Mouse (Mus musculus) stomach, embryonic 15.5 days (tissue): ENCODE data around the gene Myd88. TPM values are rescaled to one million over a fixed set of nuclear protein-coding genes. Genes with fewer than 3 reads are reported as not detected.
"Not testable (repeated sequence)": the region's sequence is repeated elsewhere in the genome, so short reads cannot be mapped to it uniquely, and the experiment has no call there.

ENCODE experiments used
- ATAC-seq: fragments of 200-750 bp; cut with Nextera tagmentation; 2 replicates; pipeline ENCODE4 v1.8.0; 2017; ENCODE audit warnings: low read depth, moderate number of reproducible peaks, moderate TSS enrichment; ENCODE audit not compliant: insufficient read depth, low FRiP score
- H3K27ac ChIP-seq: fragments of 300-500 bp; sonication (generic); 2 replicates; pipeline ENCODE4 v1.5.1; 2015; ENCODE audit warnings: mild to moderate bottlenecking, inconsistent platforms
- H3K27me3 ChIP-seq: fragments of 300-500 bp; sonication (generic); replicated peaks from 2 replicates; pipeline ENCODE4 v1.6.1; 2015; ENCODE audit warnings: inconsistent platforms
- H3K36me3 ChIP-seq: fragments of 300-500 bp; sonication (generic); 2 replicates; pipeline ENCODE4 v1.6.1; 2015; ENCODE audit warnings: inconsistent platforms
- H3K4me1 ChIP-seq: fragments of 300-500 bp; sonication (generic); 2 replicates; pipeline ENCODE4 v1.6.1; 2015; ENCODE audit warnings: inconsistent platforms
- H3K4me2 ChIP-seq: fragments of 300-500 bp; sonication (generic); 2 replicates; pipeline ENCODE4 v1.6.1; 2015; ENCODE audit warnings: mild to moderate bottlenecking, inconsistent platforms
- H3K4me3 ChIP-seq: fragments of 300-500 bp; sonication (generic); replicated peaks from 2 replicates; pipeline ENCODE4 v1.5.1; 2015; ENCODE audit warnings: inconsistent platforms
- H3K9ac ChIP-seq: fragments of 300-500 bp; sonication (generic); 2 replicates; pipeline ENCODE4 v1.6.1; 2015; ENCODE audit warnings: inconsistent platforms
- H3K9me3 ChIP-seq: fragments of 300-500 bp; sonication (generic); 2 replicates; pipeline ENCODE4 v1.6.1; 2016; ENCODE audit warnings: inconsistent platforms
- WGBS: fragments of 180-500 bp; shearing (Covaris S2); methylation state at CpG from one replicate; pipeline ENCODE4 v1.1.7; 2015; 5-methylcytosine and 5-hydroxymethylcytosine counted together
- polyA plus RNA-seq: library from polyadenylated mRNA; unstranded; fragments of >200 nt; fragmentation: Nextera tagmentation; extraction: Ambion mirVana; gene quantifications from 2 replicates; pipeline ENCODE4 v1.2.1, GENCODE M21; 2015

Myd88 gene
- 32.4 and 34.7 TPM in 2 replicates for polyA plus RNA-seq

DNA sequence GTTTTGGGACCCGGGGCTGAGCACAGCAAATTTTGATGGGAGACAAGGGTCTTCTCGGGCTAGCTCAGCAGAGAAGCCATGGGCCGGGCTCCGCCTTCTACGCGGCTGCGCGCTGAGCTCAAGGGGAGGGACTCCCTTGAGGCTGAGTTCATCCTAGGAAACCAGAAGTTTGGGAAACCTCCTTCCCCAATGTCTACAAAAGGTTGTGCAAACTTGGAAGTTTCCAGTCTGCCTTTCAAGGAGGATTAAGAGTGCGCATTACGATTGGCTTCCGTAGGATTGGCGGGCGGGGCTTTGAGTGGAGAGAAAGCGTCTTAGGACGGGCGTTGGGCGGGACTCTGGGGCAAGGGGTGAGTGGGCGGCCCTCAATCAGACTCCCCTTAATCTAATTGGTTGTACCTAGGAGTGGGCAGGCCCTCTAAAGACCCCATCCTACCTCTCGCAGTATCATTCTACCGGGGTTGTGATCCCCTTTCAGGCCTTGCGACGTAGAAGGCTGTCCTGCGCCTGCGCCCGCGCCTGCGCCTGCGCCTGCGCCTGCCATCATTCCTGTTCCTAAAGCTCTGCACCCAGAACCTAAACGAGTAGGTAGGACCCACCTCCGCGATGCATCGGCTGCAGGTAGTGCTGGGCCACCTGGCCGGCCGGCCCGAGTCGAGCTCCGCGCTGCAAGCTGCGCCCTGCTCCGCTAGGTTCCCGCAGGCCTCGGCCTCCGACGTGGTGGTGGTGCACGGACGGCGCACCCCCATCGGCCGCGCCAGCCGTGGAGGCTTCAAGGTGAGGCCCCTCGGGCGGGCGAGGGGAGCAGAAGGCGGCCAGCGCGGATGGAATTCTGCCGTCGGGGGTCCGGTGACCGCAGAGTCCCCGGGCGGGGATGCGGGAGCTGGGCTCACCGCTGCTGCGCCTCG is at the start of gene Myd88:
TSS of gene Myd88 (minus strand) at position 503 of the 908 bp plus-strand sequence.
- H3K27ac ChIP-seq: peak within 1 kb of the TSS; percentile 96
- ATAC-seq: peak; percentile 98
- H3K27me3 ChIP-seq: no peaks in the 10 kb centered on the region
- WGBS: under 1% methylated on average over 68 of the region's 68 CpGs
- no peaks in the 10 kb centered on the region for H3K9me3 ChIP-seq
- peaks cover 27% of the 10 kb centered on the region for H3K36me3 ChIP-seq
- H3K4me2 ChIP-seq: peak within 1 kb of the TSS; percentile 87
- H3K9ac ChIP-seq: peak within 1 kb of the TSS; percentile 92
- H3K4me1 ChIP-seq: peaks cover 24% of the 10 kb centered on the region
- peak within 1 kb of the TSS; percentile 92 for H3K4me3 ChIP-seq

DNA sequence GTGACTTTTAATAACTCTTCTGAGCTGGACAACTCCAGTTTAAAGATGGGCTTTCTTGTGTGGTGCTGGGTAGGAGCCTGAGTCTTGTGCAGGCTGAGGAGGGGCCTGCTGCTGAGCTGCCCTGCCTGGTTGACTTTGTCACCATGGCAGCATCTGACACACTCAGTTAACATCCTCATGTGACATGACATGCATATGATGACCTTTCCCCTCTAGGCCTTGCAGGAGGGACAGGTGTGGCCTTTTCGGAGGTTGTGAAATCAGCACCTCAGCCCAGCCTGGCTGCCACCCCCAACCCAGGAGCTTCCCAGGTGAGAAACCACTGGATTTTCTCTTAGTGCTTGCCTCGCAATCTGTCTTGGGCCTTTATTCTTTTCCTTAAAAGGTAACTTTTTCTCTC is 49.0 kb upstream of the Myd88 start:
- H3K36me3 ChIP-seq: 0 out of 2 replicates have a peak, but pooled peaks cover 4% of the 10 kb centered on the region
- no peaks in the 10 kb centered on the region for H3K9me3 ChIP-seq
- no peak for ATAC-seq
- no peaks in the 10 kb centered on the region for H3K4me1 ChIP-seq
- no peaks in the 10 kb centered on the region for H3K27me3 ChIP-seq
- WGBS: 92% methylated on average over 2 of the region's 2 CpGs
- H3K4me3 ChIP-seq: no peak overlapping the region
- H3K4me2 ChIP-seq: no peak overlapping the region
- H3K9ac ChIP-seq: no peak overlapping the region
- no peak overlapping the region for H3K27ac ChIP-seq

DNA sequence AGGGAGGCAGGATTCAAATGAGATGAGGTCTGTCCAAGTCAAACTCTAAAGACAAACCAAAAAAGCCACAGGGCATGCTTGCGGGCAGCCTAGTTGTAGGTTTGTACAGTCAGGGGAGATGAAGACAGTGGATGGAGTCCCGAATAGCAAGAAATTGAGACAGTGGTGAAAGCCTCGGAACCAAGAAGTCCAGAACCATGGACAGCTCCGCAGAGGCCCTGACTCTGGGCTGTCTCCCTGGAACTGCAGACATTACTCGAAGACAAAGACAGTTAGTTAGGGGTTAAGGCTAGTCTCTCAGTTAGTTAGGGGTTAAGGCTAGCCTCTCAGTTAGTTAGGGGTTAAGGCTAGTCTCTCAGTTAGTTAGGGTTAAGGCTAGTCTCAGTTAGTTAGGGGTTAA is 47.7 kb upstream of the Myd88 start:
- Histone ChIP-seq H3K27ac (no peak overlapping the region), H3K4me2 (no peak overlapping the region), H3K9ac (no peak overlapping the region), H3K4me1 (no peaks in the 10 kb centered on the region), H3K4me3 (no peak overlapping the region), H3K27me3 (no peaks in the 10 kb centered on the region), H3K36me3 (0 out of 2 replicates have a peak, but pooled peaks cover 4% of the 10 kb centered on the region), H3K9me3 (no peaks in the 10 kb centered on the region)
- no peak for ATAC-seq
- WGBS: 51% methylated on average over 5 of the region's 5 CpGs

DNA sequence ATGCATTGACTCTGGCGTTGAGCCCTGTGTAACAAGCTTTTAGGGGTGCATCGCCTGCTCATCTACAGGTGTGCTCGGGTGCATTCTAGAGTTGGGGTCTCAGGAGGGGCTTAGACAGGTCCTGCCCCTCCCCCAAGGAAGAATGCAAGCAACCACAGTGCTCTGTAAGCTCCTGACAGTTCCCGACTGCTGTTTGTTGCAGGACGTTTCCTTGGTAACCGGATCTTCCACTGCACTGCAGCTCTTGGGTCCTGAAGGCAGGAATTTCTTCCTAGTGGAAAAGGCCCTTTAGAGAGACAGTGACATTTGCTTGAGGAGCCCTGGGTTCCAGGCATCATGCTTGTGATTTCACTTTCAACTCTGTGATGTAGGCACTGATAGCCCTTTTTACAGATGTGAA is 41.4 kb upstream of the Myd88 start:
- no peaks in the 10 kb centered on the region for H3K9me3 ChIP-seq
- no peak overlapping the region for H3K9ac ChIP-seq
- H3K4me1 ChIP-seq: no peaks in the 10 kb centered on the region
- 59% methylated on average over 6 of the region's 6 CpGs for WGBS
- no peak overlapping the region for H3K4me3 ChIP-seq
- no peak overlapping the region for H3K27ac ChIP-seq
- 0 out of 2 replicates have a peak, but pooled peaks cover 4% of the 10 kb centered on the region for H3K36me3 ChIP-seq
- ATAC-seq: no peak
- no peaks in the 10 kb centered on the region for H3K27me3 ChIP-seq
- no peak overlapping the region for H3K4me2 ChIP-seq

DNA sequence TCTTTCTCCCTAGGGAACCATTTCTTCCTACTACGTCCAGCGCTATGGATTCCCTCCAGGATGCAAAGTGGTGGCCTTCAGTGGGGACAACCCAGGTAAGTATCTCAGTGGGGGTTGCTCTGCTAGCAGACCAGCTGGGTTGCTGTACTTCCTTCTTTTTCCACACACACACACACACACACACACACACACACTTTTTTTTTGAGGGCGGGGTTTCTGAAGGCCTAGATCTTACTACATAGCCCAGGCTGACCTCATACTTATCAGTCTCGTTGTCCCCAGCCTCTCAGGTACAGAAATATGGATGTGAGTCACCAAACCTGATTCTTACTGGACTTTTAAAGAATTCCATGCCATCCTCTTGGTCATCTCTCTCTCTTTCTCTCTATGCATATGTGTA is 37.0 kb upstream of the Myd88 start:
- Histone ChIP-seq H3K9me3 (no peaks in the 10 kb centered on the region), H3K27me3 (no peaks in the 10 kb centered on the region), H3K9ac (no peak overlapping the region), H3K4me3 (no peak overlapping the region), H3K4me2 (no peak overlapping the region), H3K4me1 (no peaks in the 10 kb centered on the region), H3K36me3 (no peaks in the 10 kb centered on the region), H3K27ac (no peak overlapping the region)
- no peak for ATAC-seq
- WGBS: 79% methylated on average over 4 of the region's 4 CpGs

DNA sequence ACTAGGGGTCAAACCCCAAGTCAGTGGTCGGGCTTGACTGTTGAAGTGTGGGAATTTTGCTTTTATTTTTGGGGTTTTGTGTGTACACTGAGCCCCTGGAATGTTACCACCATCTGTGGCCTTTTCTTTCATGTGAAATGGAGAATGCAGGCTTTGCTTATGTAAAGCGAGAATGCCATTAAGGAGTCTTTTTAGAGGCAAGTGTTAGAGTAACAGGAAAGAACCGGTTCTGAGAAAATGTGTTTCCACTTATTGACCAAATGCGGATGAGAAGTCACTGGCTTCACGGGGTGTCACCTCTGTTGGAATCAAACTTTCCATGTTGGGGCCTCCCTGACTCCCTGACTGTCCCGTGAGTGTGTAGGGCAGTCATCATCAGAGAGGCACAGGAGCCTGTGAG is 34.3 kb upstream of the Myd88 start:
- Histone ChIP-seq H3K36me3 (no peaks in the 10 kb centered on the region), H3K4me2 (no peak overlapping the region), H3K4me1 (no peaks in the 10 kb centered on the region), H3K9me3 (no peaks in the 10 kb centered on the region), H3K4me3 (no peak overlapping the region), H3K27ac (no peak overlapping the region), H3K27me3 (no peaks in the 10 kb centered on the region), H3K9ac (no peak overlapping the region)
- 65% methylated on average over 6 of the region's 6 CpGs for WGBS
- no peak for ATAC-seq

DNA sequence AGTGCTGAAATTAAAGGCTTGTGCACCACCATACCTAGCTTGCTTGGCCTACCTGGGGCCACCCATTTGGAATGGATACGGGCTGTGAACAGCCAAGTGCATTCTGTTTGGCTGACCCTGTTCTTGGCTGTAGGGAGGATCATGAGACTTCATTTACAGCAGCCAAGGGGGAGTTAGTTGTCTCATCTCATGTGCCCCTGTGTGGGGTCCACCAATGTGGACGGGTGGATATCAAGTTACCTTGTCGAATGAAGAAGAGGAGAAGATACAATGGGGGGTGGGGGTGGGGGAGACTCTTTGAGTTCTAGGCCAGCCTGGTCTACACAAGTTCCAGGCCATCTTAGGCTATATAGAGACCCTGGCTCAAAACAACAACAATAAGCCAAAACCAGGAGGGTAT is 33.8 kb upstream of the Myd88 start:
- Histone ChIP-seq H3K9ac (no peak overlapping the region), H3K4me1 (no peaks in the 10 kb centered on the region), H3K27ac (no peak overlapping the region), H3K9me3 (no peaks in the 10 kb centered on the region), H3K4me2 (no peak overlapping the region), H3K36me3 (no peaks in the 10 kb centered on the region), H3K27me3 (no peaks in the 10 kb centered on the region), H3K4me3 (no peak overlapping the region)
- no peak for ATAC-seq
- WGBS: 68% methylated on average over 3 of the region's 3 CpGs

DNA sequence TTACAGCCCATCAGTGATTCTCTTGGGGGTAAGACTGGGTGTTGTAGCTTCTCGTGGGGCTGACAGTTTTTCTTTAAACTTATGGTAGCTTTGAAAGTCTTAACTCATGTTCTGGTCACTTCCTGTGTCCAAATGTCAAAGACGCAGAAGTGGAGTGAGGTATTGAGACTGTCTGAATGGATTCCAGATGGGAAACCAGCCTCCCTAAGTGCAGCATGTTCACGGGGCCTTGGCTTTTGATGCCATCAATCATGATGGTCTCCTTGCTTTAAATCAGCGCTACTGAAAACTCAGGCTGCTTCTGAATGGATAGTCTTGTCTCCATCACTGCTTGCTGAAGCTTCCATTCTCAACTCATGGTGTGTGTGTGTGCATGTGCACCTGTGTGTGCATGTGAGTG is 30.0 kb upstream of the Myd88 start:
- Histone ChIP-seq H3K9ac (no peak overlapping the region), H3K27ac (no peak overlapping the region), H3K4me3 (no peak overlapping the region), H3K4me2 (no peak overlapping the region), H3K9me3 (no peaks in the 10 kb centered on the region), H3K27me3 (no peaks in the 10 kb centered on the region), H3K4me1 (no peaks in the 10 kb centered on the region), H3K36me3 (0 out of 2 replicates have a peak, but pooled peaks cover 5% of the 10 kb centered on the region)
- ATAC-seq: no peak
- 54% methylated on average over 4 of the region's 4 CpGs for WGBS

- not testable (repeated sequence) for H3K27me3 ChIP-seq, H3K9ac ChIP-seq, H3K27ac ChIP-seq, ATAC-seq, H3K4me1 ChIP-seq, H3K4me3 ChIP-seq, H3K4me2 ChIP-seq, H3K36me3 ChIP-seq, H3K9me3 ChIP-seq
- 85% methylated on average over 4 of the region's 4 CpGs for WGBS
Measured at GRCm38 (mm10) chr9:119370770-119371169, 29.6 kb upstream of the Myd88 start.

DNA sequence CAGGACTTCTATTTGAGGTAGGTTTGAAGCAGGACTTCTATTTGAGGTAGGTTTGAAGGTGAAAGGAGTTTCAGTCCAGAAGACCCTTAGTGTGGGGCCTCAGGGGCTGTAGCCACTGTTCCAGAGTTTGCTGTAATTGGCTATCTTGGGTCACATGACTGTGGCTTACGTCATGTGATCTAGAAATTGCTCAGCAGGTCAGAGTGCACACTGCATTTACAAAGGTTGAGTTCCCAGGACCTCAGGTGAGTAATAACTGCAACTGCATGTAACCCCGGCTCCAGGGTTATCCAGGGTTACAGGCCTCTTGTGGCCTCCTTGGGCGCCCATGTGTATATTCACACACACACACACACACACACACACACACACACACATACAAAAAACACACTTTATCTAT is 27.2 kb upstream of the Myd88 start:
- 87% methylated on average over 3 of the region's 3 CpGs for WGBS
- H3K9me3 ChIP-seq: no peaks in the 10 kb centered on the region
- no peaks in the 10 kb centered on the region for H3K4me1 ChIP-seq
- H3K27me3 ChIP-seq: no peaks in the 10 kb centered on the region
- 0 out of 2 replicates have a peak, but pooled peaks cover 5% of the 10 kb centered on the region for H3K36me3 ChIP-seq
- H3K4me2 ChIP-seq: no peak overlapping the region
- no peak overlapping the region for H3K4me3 ChIP-seq
- ATAC-seq: no peak
- H3K9ac ChIP-seq: no peak overlapping the region
- no peak overlapping the region for H3K27ac ChIP-seq

DNA sequence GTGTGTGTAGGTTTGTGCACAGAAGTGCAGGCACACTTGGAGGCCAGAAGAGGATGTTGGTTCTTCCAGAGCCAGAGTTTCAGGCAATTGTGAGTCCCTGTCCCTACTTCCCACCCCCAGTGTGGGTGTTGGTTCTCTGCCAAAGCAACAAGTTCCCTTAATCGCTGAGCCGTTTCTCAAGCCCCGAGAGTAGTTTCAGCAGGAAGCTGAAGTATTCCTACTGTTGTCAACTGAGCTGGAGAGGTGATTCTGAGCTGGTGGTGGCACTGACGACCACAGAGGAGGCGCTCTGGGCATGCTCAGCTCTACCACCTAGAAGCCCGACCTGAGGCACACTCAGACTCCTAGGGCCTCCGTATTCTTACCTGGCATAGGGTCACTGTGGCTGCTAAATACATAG is 24.1 kb upstream of the Myd88 start, which contains the start of gene Slc22a14:
TSS of gene Slc22a14 (minus strand) at position 270 of the 400 bp plus-strand sequence.
- no peak within 1 kb of the TSS for H3K9ac ChIP-seq
- no peak within 1 kb of the TSS for H3K4me3 ChIP-seq

GRCm38 (mm10) chr9:119363229-119363628 is 22.0 kb upstream of the Myd88 start:
- no peaks in the 10 kb centered on the region for H3K9me3 ChIP-seq
- ATAC-seq: 0 out of 2 replicates have a peak, but pooled peaks have one; percentile 10
- no peaks in the 10 kb centered on the region for H3K27me3 ChIP-seq
- no peak overlapping the region for H3K9ac ChIP-seq
- H3K4me1 ChIP-seq: no peaks in the 10 kb centered on the region
- H3K4me2 ChIP-seq: no peak overlapping the region
- 77% methylated on average over 12 of the region's 12 CpGs for WGBS
- no peak overlapping the region for H3K27ac ChIP-seq
- 0 out of 2 replicates have a peak, but pooled peaks cover 3% of the 10 kb centered on the region for H3K36me3 ChIP-seq
- H3K4me3 ChIP-seq: no peak overlapping the region

More for the DNA sequence above, 24.1 kb upstream of the Myd88 start, which contains the start of gene Slc22a14:
- Histone ChIP-seq H3K27ac (no peak within 1 kb of the TSS), H3K36me3 (0 out of 2 replicates have a peak, but pooled peaks cover 5% of the 10 kb centered on the region), H3K27me3 (no peaks in the 10 kb centered on the region), H3K9me3 (no peaks in the 10 kb centered on the region), H3K4me2 (no peak within 1 kb of the TSS), H3K4me1 (no peaks in the 10 kb centered on the region)
- ATAC-seq: no peak
- 65% methylated on average over 7 of the region's 7 CpGs for WGBS
